Mouse (Mus musculus) heart, postnatal 0 days (tissue): ENCODE measurements around the gene Cux1.

Source experiments
- CTCF ChIP-seq: IDR thresholded peaks from 2 replicates; pipeline ENCODE4 v1.5.1; 2016; ENCODE audit warnings: antibody characterized with exemption, control low read depth, low read depth
- EP300 ChIP-seq: IDR thresholded peaks from 2 replicates; pipeline ENCODE4 v1.6.1; 2016; ENCODE audit warnings: antibody characterized with exemption, low read depth

GRCm38 (mm10) chr5:136567176-136568025 lies at the start of gene Cux1:
- TF ChIP-seq EP300 (0 out of 2 replicates have a peak, but pooled peaks have one; percentile 48), CTCF (peak; percentile 41)
